Mouse (Mus musculus) intestine, embryonic 14.5 days (tissue): ENCODE results near the gene Nrcam. TPM values are rescaled to one million over a fixed set of nuclear protein-coding genes. Genes with fewer than 3 reads are reported as not detected.
A peak's percentile ranks its signal among the peaks of the same experiment; 100 is the strongest.

Source experiments
- ATAC-seq: fragments of 200-750 bp; cut with Nextera tagmentation; replicated peaks from 2 replicates; pipeline ENCODE4 v1.8.0; 2017; ENCODE audit warnings: low read depth, moderate number of reproducible peaks, moderate TSS enrichment, moderate library complexity; ENCODE audit not compliant: low FRiP score, low TSS enrichment
- DNase-seq: peaks from one replicate; pipeline ENCODE4 v3.0.0-alpha.2; 2018; ENCODE audit warnings: low spot score
- H3K27ac ChIP-seq: fragments of 300-500 bp; sonication (generic); 2 replicates; pipeline ENCODE4 v1.5.1; 2014; ENCODE audit warnings: low read depth, mild to moderate bottlenecking, control low read depth
- H3K27me3 ChIP-seq: fragments of 300-500 bp; sonication (generic); replicated peaks from 2 replicates; pipeline ENCODE4 v1.6.1; 2014; ENCODE audit warnings: low read length, control low read depth; ENCODE audit not compliant: control insufficient read depth, insufficient read depth
- H3K36me3 ChIP-seq: fragments of 300-500 bp; sonication (generic); 2 replicates; pipeline ENCODE4 v1.6.1; 2014; ENCODE audit warnings: low read length, control low read depth; ENCODE audit not compliant: control insufficient read depth, insufficient read depth
- H3K4me1 ChIP-seq: fragments of 300-500 bp; sonication (generic); replicated peaks from 2 replicates; pipeline ENCODE4 v1.6.1; 2014; ENCODE audit warnings: low read length, control low read depth, mixed read lengths; ENCODE audit not compliant: control insufficient read depth, insufficient read depth
- H3K4me2 ChIP-seq: fragments of 300-500 bp; sonication (generic); 2 replicates; pipeline ENCODE4 v1.6.1; 2014; ENCODE audit warnings: low read length
- H3K4me3 ChIP-seq: fragments of 300-500 bp; sonication (generic); 2 replicates; pipeline ENCODE4 v1.5.1; 2014; ENCODE audit warnings: low read depth, low read length, control low read depth, mixed read lengths
- H3K9ac ChIP-seq: fragments of 300-500 bp; sonication (generic); 2 replicates; pipeline ENCODE4 v1.6.1; 2014; ENCODE audit warnings: mild to moderate bottlenecking, low read length
- H3K9me3 ChIP-seq: fragments of 300-500 bp; sonication (generic); 2 replicates; pipeline ENCODE4 v1.6.1; 2016; ENCODE audit warnings: low read length, control low read depth; ENCODE audit not compliant: control insufficient read depth
- WGBS: fragments of 180-500 bp; shearing (Covaris S2); extraction: QIAGEN DNeasy Blood & Tissue Kit; methylation state at CpG from one replicate; pipeline ENCODE4 v1.1.7; 2014; 5-methylcytosine and 5-hydroxymethylcytosine counted together
- polyA plus RNA-seq: library from polyadenylated mRNA; unstranded; fragments of >200 nt; fragmentation: Nextera tagmentation; extraction: Ambion mirVana; gene quantifications from 2 replicates; pipeline ENCODE4 v1.2.1, GENCODE M21; 2014

Nrcam gene
- polyA plus RNA-seq, 1 experiment from 2014 or later = 5.2 TPM

DNA sequence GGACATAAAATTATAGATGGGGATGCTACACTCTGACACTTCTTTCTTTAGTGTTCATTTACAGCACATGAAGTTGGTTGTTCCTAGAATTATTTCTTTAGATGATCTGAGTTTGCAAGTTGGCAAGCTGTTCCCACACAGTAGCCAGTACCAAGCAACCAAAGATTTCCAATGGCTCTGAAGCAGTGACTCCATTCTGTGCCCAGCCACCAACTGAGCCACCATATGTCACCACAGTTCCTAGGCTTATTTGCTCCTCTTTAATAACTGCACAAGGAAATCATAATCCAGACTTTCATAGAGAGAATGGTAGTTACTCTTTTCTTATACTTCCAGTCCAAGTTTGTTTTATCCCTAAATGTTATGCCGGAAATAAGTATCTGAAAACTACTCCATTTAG is 226.1 kb downstream of the Nrcam start:
- DNase-seq = no peak
- Histone ChIP-seq H3K4me3 (no peak overlapping the region), H3K9ac (no peak overlapping the region), H3K27me3 (no peaks in the 10 kb centered on the region), H3K36me3 (no peaks in the 10 kb centered on the region), H3K27ac (no peak overlapping the region), H3K9me3 (no peaks in the 10 kb centered on the region), H3K4me2 (no peak overlapping the region), H3K4me1 (no peaks in the 10 kb centered on the region)
- ATAC-seq = no peak
- WGBS = 95% methylated on average over 1 of the region's 1 CpGs

DNA sequence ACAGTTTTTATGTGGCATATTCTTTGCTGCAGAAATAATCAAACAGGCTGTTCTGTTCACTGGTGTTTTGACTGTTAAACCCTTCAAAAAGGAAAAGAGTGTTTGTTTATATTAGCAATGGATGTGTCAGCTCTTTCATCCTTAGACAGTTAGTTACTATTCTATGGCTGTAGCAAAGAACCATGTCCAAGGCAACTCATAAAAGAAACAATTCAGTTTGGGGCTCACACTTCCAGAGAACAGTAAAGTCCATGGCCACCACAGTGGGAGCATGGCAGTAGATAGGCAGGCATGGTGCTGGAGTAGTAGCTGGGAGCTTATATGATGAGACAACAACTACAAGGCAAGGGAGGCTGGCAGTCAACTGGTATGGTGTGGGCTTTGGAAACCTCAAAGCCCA is 231.3 kb downstream of the Nrcam start:
- no peak for DNase-seq
- Histone ChIP-seq H3K4me3 (no peak overlapping the region), H3K27ac (no peak overlapping the region), H3K9ac (no peak overlapping the region), H3K4me1 (no peaks in the 10 kb centered on the region), H3K36me3 (no peaks in the 10 kb centered on the region), H3K4me2 (no peak overlapping the region), H3K27me3 (no peaks in the 10 kb centered on the region), H3K9me3 (no peaks in the 10 kb centered on the region)
- no peak for ATAC-seq

DNA sequence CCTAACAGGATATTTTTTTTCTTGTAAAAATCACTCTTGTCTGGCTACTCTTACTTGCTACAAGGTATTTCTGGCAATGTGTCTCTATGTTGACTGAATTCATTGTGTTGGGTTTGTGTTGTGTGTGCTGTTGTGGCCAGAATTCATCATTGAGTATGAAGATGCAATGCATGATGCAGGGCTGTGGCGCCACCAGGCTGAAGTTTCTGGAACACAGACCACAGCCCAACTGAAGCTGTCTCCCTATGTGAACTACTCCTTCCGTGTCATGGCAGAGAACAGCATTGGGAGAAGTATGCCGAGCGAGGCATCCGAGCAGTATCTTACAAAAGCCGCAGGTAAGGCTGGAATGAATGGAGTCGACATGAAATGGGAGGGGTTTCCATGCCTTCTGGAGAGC is 241.4 kb downstream of the Nrcam start:
- DNase-seq (no peak), ATAC-seq (no peak)
- H3K4me3 ChIP-seq = no peak overlapping the region
- no peak overlapping the region for H3K9ac ChIP-seq
- H3K4me1 ChIP-seq = no peaks in the 10 kb centered on the region
- H3K9me3 ChIP-seq = no peaks in the 10 kb centered on the region
- WGBS = 82% methylated on average over 7 of the region's 7 CpGs
- H3K27me3 ChIP-seq = no peaks in the 10 kb centered on the region
- H3K4me2 ChIP-seq = no peak overlapping the region
- no peaks in the 10 kb centered on the region for H3K36me3 ChIP-seq
- H3K27ac ChIP-seq = no peak overlapping the region

DNA sequence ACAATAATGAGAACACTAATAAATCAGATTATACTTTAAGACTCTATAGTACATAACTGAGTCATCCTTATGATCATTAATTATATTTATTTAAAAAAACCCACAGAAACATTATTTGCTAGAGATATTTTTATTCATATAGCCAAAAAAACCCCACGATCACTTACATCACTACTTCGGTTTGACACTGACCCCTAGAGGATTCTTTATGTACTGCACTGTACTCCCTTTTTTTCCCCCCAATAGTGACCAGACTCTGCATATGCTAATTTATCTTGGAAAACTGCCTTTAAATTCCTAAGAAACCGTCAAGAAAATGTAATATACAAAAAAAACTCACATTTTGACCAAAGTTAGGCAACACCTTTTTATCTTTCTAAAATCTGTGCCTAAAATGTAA is 244.0 kb downstream of the Nrcam start:
- DNase-seq = no peak
- 15% methylated on average over 3 of the region's 3 CpGs for WGBS
- no peaks in the 10 kb centered on the region for H3K4me1 ChIP-seq
- H3K9ac ChIP-seq = no peak overlapping the region
- no peak overlapping the region for H3K4me2 ChIP-seq
- no peak overlapping the region for H3K4me3 ChIP-seq
- H3K36me3 ChIP-seq = no peaks in the 10 kb centered on the region
- ATAC-seq = no peak
- no peak overlapping the region for H3K27ac ChIP-seq
- no peaks in the 10 kb centered on the region for H3K27me3 ChIP-seq
- H3K9me3 ChIP-seq = no peaks in the 10 kb centered on the region

DNA sequence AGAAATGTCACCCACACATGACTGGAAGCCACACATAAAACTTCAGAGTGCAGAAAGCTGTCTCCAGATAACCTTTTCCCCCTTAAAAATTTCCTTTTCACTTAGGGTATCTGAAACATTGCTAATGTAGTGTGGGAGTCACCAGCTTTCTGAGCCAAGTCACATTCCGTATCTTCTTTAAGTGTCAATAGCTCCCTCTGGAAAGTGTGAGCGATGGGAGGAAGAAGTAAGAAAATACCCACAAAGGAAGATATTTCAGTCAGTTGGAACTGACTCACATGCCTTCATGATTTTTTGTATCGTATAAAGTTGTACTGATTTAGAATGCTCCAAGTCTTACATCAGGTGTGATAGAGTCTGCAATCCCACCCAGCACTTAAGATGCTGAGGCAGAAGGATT is 245.5 kb downstream of the Nrcam start:
- DNase-seq (no peak), ATAC-seq (no peak)
- Histone ChIP-seq H3K9me3 (no peaks in the 10 kb centered on the region), H3K27ac (no peak overlapping the region), H3K4me3 (no peak overlapping the region), H3K36me3 (no peaks in the 10 kb centered on the region), H3K27me3 (no peaks in the 10 kb centered on the region), H3K9ac (no peak overlapping the region), H3K4me1 (no peaks in the 10 kb centered on the region), H3K4me2 (no peak overlapping the region)
- 84% methylated on average over 3 of the region's 3 CpGs for WGBS

DNA sequence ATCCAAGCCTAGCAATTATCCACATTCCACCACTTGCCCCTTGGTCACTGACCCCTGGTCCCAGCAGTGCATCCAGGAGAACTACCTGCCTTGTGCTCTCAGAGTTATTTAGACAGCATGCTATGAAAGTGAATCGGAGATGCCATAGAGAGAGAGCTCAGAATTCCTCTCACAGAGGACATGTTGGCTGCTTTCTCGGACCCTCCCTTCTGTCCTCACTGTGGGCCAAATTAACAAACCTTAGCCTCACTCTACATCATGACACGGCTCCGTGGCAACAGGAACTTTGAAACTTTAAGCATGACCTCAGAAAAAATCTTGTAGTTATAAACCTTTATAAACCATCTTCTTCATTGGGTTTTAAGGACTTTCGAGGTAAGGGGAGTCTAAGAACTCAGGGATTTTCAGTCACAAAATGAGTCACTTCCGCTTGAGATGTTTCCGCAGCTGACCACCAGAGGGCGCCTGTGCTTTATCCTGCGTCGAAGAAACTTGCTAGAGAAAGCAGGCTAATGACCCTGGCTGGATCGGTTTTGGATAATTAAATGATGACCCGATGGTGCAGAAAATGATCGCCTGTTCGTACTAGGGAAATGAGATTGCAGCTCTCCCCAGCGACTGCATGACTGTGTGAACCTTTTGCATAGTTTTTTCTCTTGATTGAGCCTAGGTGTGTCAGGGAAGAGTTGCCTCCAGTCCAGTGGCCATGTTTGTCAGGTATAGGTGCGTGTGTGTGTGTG is 272.9 kb downstream of the Nrcam start:
- H3K27ac ChIP-seq = no peak overlapping the region
- H3K36me3 ChIP-seq = no peaks in the 10 kb centered on the region
- H3K4me3 ChIP-seq = no peak overlapping the region
- no peak overlapping the region for H3K9ac ChIP-seq
- no peak overlapping the region for H3K4me2 ChIP-seq
- DNase-seq = peak; percentile 84
- 38% methylated on average over 16 of the region's 16 CpGs for WGBS
- no peaks in the 10 kb centered on the region for H3K9me3 ChIP-seq
- ATAC-seq = no peak
- no peaks in the 10 kb centered on the region for H3K27me3 ChIP-seq
- H3K4me1 ChIP-seq = no peaks in the 10 kb centered on the region

DNA sequence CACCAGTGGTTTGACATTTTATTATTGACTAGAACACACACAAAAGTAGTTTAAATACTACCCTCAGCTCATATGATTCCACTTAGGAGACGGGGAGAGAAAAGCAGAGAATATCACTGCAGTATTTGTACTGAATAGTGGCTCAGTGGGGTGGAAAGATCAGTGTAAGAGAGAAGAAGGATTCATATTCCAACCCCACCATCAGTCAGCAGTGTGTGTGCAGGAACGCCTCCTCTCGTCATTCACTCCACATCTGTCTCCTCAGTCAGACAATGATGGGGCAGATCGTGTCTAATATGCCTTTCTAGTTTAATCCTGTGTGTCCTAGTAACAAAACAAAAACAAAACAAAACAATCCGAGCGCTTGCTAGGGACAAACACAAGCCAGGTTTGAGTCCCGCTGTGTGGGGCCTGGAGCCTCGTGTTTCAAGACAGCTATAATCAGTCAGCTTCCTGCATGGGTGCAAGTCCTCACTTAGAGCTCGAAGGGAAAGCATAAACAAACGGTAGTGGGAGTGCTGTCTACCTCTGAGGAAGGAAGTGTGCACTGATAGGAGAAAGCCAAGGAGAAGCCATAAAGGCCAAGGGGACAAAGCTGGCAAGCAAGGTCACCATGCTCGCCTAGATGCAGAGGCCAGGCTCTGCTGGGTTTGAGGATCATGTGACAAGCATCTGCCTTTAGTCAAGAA is 273.7 kb downstream of the Nrcam start:
- Histone ChIP-seq H3K4me2 (no peak overlapping the region), H3K4me3 (no peak overlapping the region), H3K36me3 (no peaks in the 10 kb centered on the region), H3K9ac (no peak overlapping the region), H3K27ac (no peak overlapping the region), H3K9me3 (no peaks in the 10 kb centered on the region), H3K27me3 (no peaks in the 10 kb centered on the region), H3K4me1 (no peaks in the 10 kb centered on the region)
- ATAC-seq (no peak), DNase-seq (no peak)
- WGBS = 45% methylated on average over 11 of the region's 11 CpGs

DNA sequence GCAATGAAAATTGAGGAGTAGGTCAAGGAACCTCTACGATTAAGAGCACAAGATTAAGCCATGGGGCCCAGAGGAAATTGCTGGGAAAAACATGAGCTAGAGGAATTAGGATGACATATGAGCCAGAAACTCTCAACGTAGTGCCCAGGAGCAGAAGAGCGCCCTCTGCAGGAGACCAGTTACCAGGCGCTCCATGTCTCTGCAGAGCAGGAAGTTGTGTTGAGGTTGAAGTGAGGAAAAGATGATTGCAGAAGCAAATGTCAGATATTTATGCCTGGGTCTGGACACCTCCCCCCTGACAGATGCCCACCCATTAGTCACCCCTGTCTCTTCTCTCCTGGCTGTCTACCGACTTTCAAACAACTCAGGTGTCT is 274.3 kb downstream of the Nrcam start:
- DNase-seq (no peak), ATAC-seq (no peak)
- Histone ChIP-seq H3K36me3 (no peaks in the 10 kb centered on the region), H3K27ac (no peak overlapping the region), H3K4me3 (no peak overlapping the region), H3K27me3 (no peaks in the 10 kb centered on the region), H3K4me2 (no peak overlapping the region), H3K4me1 (no peaks in the 10 kb centered on the region), H3K9ac (no peak overlapping the region), H3K9me3 (no peaks in the 10 kb centered on the region)
- 62% methylated on average over 5 of the region's 5 CpGs for WGBS

DNA sequence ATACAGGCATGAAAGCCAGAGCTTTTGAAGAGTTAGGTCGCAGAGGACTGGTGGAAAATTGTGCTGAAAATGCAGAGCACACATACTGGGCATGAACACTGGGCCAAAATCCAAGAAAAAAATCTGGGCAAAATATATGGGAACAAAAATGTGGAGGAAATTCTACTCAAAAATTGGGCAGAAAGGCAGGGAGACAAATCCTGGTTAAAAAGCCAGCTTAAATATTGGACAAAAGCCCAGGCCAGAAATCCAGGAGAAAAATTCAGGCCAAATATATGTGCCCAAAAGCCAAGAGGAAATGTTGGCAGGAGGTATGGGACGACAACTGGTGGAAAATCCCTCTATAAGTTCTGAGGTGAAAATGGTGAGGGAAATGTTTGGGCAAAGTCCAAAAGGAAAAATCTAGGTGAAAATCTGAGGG is 288.3 kb downstream of the Nrcam start:
- 82% methylated on average over 2 of the region's 2 CpGs for WGBS
- no peak overlapping the region for H3K4me2 ChIP-seq
- no peaks in the 10 kb centered on the region for H3K27me3 ChIP-seq
- no peaks in the 10 kb centered on the region for H3K9me3 ChIP-seq
- H3K4me1 ChIP-seq = no peaks in the 10 kb centered on the region
- H3K27ac ChIP-seq = no peak overlapping the region
- DNase-seq = no peak
- no peak overlapping the region for H3K4me3 ChIP-seq
- H3K9ac ChIP-seq = no peak overlapping the region
- ATAC-seq = no peak
- H3K36me3 ChIP-seq = no peaks in the 10 kb centered on the region
